Mouse (Mus musculus) MEL (cell line): ENCODE data around the gene Trappc12. TPM values are rescaled to one million over a fixed set of nuclear protein-coding genes. Genes with fewer than 3 reads are reported as not detected.

ENCODE experiments used
- DNase-seq: peaks from one replicate; pipeline ENCODE4 v3.0.0; 2011; ENCODE audit warnings: low read depth, low spot score
- H3K27ac ChIP-seq: 2 replicates; pipeline ENCODE4 v1.5.1; 2012; ENCODE audit warnings: low read depth, mild to moderate bottlenecking, control low read depth, low read length, moderate library complexity; ENCODE audit not compliant: control insufficient read depth
- H3K27me3 ChIP-seq, 2 experiments: fragments of 150-350 bp in 1 of 2; sonication (generic) in 1 of 2; 2 replicates each; pipeline ENCODE4 v1.6.1; 2012; ENCODE audit warnings: low read length in 2 of 2, mild to moderate bottlenecking in 2 of 2, improper control_type of control experiment in 1 of 2, moderate library complexity in 1 of 2; ENCODE audit not compliant: insufficient read depth in 2 of 2, control insufficient read depth in 1 of 2
- H3K36me3 ChIP-seq, 2 experiments: 2 replicates each; pipeline ENCODE4 v1.6.1; 2012 to 2014; ENCODE audit warnings: low read length in 2 of 2, improper control_type of control experiment in 1 of 2, inconsistent platforms in 1 of 2, mild to moderate bottlenecking in 1 of 2; ENCODE audit not compliant: insufficient read depth in 2 of 2, control insufficient read depth in 1 of 2
- H3K4me1 ChIP-seq, 2 experiments: fragments of 150-350 bp in 1 of 2; sonication (generic) in 1 of 2; 2 replicates each; pipeline ENCODE4 v1.6.1; 2012; ENCODE audit warnings: low read length in 2 of 2, improper control_type of control experiment in 1 of 2, mild to moderate bottlenecking in 1 of 2; ENCODE audit not compliant: insufficient read depth in 2 of 2, control insufficient read depth in 1 of 2
- H3K4me3 ChIP-seq, 2 experiments: fragments of 150-350 bp in 1 of 2; sonication (generic) in 1 of 2; 2 replicates each; pipeline ENCODE4 v1.5.1; 2012; ENCODE audit warnings: low read depth in 2 of 2, low read length in 2 of 2, mild to moderate bottlenecking in 2 of 2, moderate library complexity in 2 of 2, control low read depth in 1 of 2, improper control_type of control experiment in 1 of 2; ENCODE audit not compliant: control insufficient read depth in 1 of 2, insufficient read depth in 1 of 2
- H3K79me2 ChIP-seq: 2 replicates; pipeline ENCODE4 v1.6.1; 2012; ENCODE audit warnings: mild to moderate bottlenecking, low read length, moderate library complexity; ENCODE audit not compliant: control insufficient read depth, poor library complexity, insufficient read depth
- H3K9ac ChIP-seq: 2 replicates; pipeline ENCODE4 v1.6.1; 2012; ENCODE audit warnings: low read depth, mild to moderate bottlenecking, control low read depth, low read length, moderate library complexity; ENCODE audit not compliant: control insufficient read depth, poor library complexity, severe bottlenecking
- H3K9me3 ChIP-seq: fragments of 150-350 bp; sonication (generic); replicated peaks from 2 replicates; pipeline ENCODE4 v1.6.1; 2012; ENCODE audit warnings: mild to moderate bottlenecking, low read length, improper control_type of control experiment, moderate library complexity; ENCODE audit not compliant: insufficient read depth
- BHLHE40 ChIP-seq: IDR thresholded peaks from 2 replicates; pipeline ENCODE4 v1.6.1; 2012; ENCODE audit warnings: low read depth, mild to moderate bottlenecking, inconsistent platforms, low read length, improper control_type of control experiment, borderline replicate concordance
- CHD2 ChIP-seq: IDR thresholded peaks from 2 replicates; pipeline ENCODE4 v1.6.1; 2011; ENCODE audit warnings: low read length, improper control_type of control experiment
- CTCF ChIP-seq, 3 experiments: IDR thresholded peaks in 2 of 3; conservative IDR thresholded peaks in 1 of 3; 2 replicates each; pipeline ENCODE4 v1.5.1; 2011 to 2012; ENCODE audit warnings: low read length in 3 of 3, low read depth in 2 of 3, mild to moderate bottlenecking in 2 of 3, improper control_type of control experiment in 1 of 3, inconsistent platforms in 1 of 3, mixed read lengths in 1 of 3, moderate library complexity in 1 of 3; ENCODE audit not compliant: control insufficient read depth in 1 of 3, insufficient read depth in 1 of 3, poor library complexity in 1 of 3, severe bottlenecking in 1 of 3
- E2F4 ChIP-seq: IDR thresholded peaks from 2 replicates; pipeline ENCODE4 v1.6.1; 2011; ENCODE audit warnings: low read depth, low read length, improper control_type of control experiment, borderline replicate concordance
- EP300 ChIP-seq, 2 experiments: IDR thresholded peaks; 2 replicates each; pipeline ENCODE4 v1.6.1; 2011; ENCODE audit warnings: improper control_type of control experiment in 2 of 2, low read length in 2 of 2, low read depth in 1 of 2, mild to moderate bottlenecking in 1 of 2
- HCFC1 ChIP-seq: IDR thresholded peaks from 2 replicates; pipeline ENCODE4 v1.6.1; 2012; ENCODE audit warnings: low read depth, mild to moderate bottlenecking, inconsistent platforms, low read length, improper control_type of control experiment, moderate library complexity
- JUND ChIP-seq: IDR thresholded peaks from 2 replicates; pipeline ENCODE4 v1.6.1; 2011; ENCODE audit warnings: low read depth, mild to moderate bottlenecking, improper control_type of control experiment, low read length
- MAFK ChIP-seq: IDR thresholded peaks from 2 replicates; pipeline ENCODE4 v1.6.1; 2011; ENCODE audit warnings: low read depth, mild to moderate bottlenecking, low read length, improper control_type of control experiment, borderline replicate concordance
- MAX ChIP-seq: IDR thresholded peaks from 2 replicates; pipeline ENCODE4 v1.6.1; 2011; ENCODE audit warnings: low read length, improper control_type of control experiment
- MAZ ChIP-seq: IDR thresholded peaks from 2 replicates; pipeline ENCODE4 v1.6.1; 2012; ENCODE audit warnings: low read depth, mild to moderate bottlenecking, inconsistent platforms, low read length, improper control_type of control experiment
- MXI1 ChIP-seq: IDR thresholded peaks from 2 replicates; pipeline ENCODE4 v1.6.1; 2011; ENCODE audit warnings: mild to moderate bottlenecking, low read depth, low read length, improper control_type of control experiment
- MYC ChIP-seq: IDR thresholded peaks from 2 replicates; pipeline ENCODE4 v1.6.1; 2011; ENCODE audit warnings: low read depth, mild to moderate bottlenecking, low read length, improper control_type of control experiment, moderate library complexity
- NELFE ChIP-seq: IDR thresholded peaks from 2 replicates; pipeline ENCODE4 v1.6.1; 2011; ENCODE audit warnings: low read depth, low read length, improper control_type of control experiment
- POLR2A ChIP-seq, 2 experiments: IDR thresholded peaks; 2 replicates each; pipeline ENCODE4 v1.6.1; 2011 to 2012; ENCODE audit warnings: low read length in 2 of 2, mild to moderate bottlenecking in 2 of 2, control low read depth in 1 of 2, improper control_type of control experiment in 1 of 2, low read depth in 1 of 2, moderate library complexity in 1 of 2; ENCODE audit not compliant: control insufficient read depth in 1 of 2, insufficient read depth in 1 of 2, poor library complexity in 1 of 2
- POLR2AphosphoS2 ChIP-seq: IDR thresholded peaks from 2 replicates; pipeline ENCODE4 v1.6.1; 2011; ENCODE audit warnings: low read length, improper control_type of control experiment
- RAD21 ChIP-seq: IDR thresholded peaks from 2 replicates; pipeline ENCODE4 v1.6.1; 2011; ENCODE audit warnings: mild to moderate bottlenecking, low read depth, low read length, improper control_type of control experiment
- SMC3 ChIP-seq: IDR thresholded peaks from 2 replicates; pipeline ENCODE4 v1.6.1; 2011; ENCODE audit warnings: low read depth, low read length, improper control_type of control experiment
- TBP ChIP-seq: IDR thresholded peaks from 2 replicates; pipeline ENCODE4 v1.8.0; 2011; ENCODE audit warnings: low read depth, low read length, improper control_type of control experiment
- TCF12 ChIP-seq: IDR thresholded peaks from 2 replicates; pipeline ENCODE4 v1.6.1; 2014; ENCODE audit warnings: low read depth, mild to moderate bottlenecking, inconsistent platforms, low read length, improper control_type of control experiment, moderate library complexity
- USF1 ChIP-seq: IDR thresholded peaks from 2 replicates; pipeline ENCODE4 v1.6.1; 2014; ENCODE audit warnings: low read depth, mild to moderate bottlenecking, inconsistent platforms, low read length, improper control_type of control experiment, moderate library complexity
- USF2 ChIP-seq, 2 experiments: IDR thresholded peaks; 2 replicates each; pipeline ENCODE4 v1.6.1; 2011 to 2012; ENCODE audit warnings: improper control_type of control experiment in 2 of 2, low read length in 2 of 2, borderline replicate concordance in 1 of 2, inconsistent platforms in 1 of 2, low read depth in 1 of 2, mild to moderate bottlenecking in 1 of 2; ENCODE audit not compliant: insufficient read depth in 1 of 2
- ZC3H11A ChIP-seq: IDR thresholded peaks from 2 replicates; pipeline ENCODE4 v1.6.1; 2012; ENCODE audit warnings: low read depth, mild to moderate bottlenecking, inconsistent platforms, low read length, improper control_type of control experiment
- polyA plus RNA-seq, 2 experiments: library from polyadenylated mRNA; stranded (reverse) in 1 of 2; unstranded in 1 of 2; fragments of >175 nt in 1 of 2; fragments of >200 nt in 1 of 2; gene quantifications; 2 replicates each; pipeline versions ENCODE4 v1.2.1 to v1.2.4; 2012; ENCODE audit warnings: low replicate concordance in 2 of 2, low read depth in 1 of 2; ENCODE audit not compliant: insufficient read length in 2 of 2, insufficient read depth in 1 of 2, missing spikeins in 1 of 2
- total RNA-seq: library from RNA; depleted of rRNA; stranded (reverse); fragments of 300-350 nt; gene quantifications from 2 replicates; pipeline ENCODE4 v1.2.3, GENCODE M21; 2012

The Trappc12 gene
- total and polyA plus RNA-seq, 3 experiments = 31.1 to 35.1 TPM; not detected in 1

- Histone ChIP-seq H3K79me2 (no peaks in the 10 kb centered on the region), H3K9ac (no peak overlapping the region), H3K36me3 (no peaks in the 10 kb centered on the region), H3K27ac (no peak overlapping the region), H3K4me3 (no peak overlapping the region), H3K27me3 (no peaks in the 10 kb centered on the region), H3K4me1 (no peaks in the 10 kb centered on the region), H3K9me3 (no peaks in the 10 kb centered on the region)
- TF ChIP-seq ZC3H11A (no peak), MYC (no peak), JUND (no peak), MXI1 (no peak), TBP (no peak), HCFC1 (no peak)
- DNase-seq = no peak
These were observed 83.5 kb downstream of the Trappc12 start for GRCm38 (mm10) chr12:28666734-28667133.

- no peak for DNase-seq
- no peak overlapping the region for H3K27ac ChIP-seq
- no peaks in the 10 kb centered on the region for H3K27me3 ChIP-seq
- H3K4me3 ChIP-seq = no peak overlapping the region
- no peak for TF ChIP-seq POLR2A (IDR thresholded peaks at IDR 0.05; ENCODE audit: control insufficient read depth in 1 of 2, insufficient read depth in 1 of 2, low read depth in 1 of 2, low read length in 2 of 2, poor library complexity in 1 of 2)
- TF ChIP-seq CHD2 = no peak
- no peak for TF ChIP-seq MAX
- TF ChIP-seq USF2 (IDR thresholded peaks at IDR 0.05; ENCODE audit: borderline replicate concordance in 1 of 2, insufficient read depth in 1 of 2, low read depth in 1 of 2, low read length in 2 of 2) = no peak
- TF ChIP-seq RAD21 = no peak
- no peak for TF ChIP-seq POLR2AphosphoS2
- no peak for TF ChIP-seq TCF12
- TF ChIP-seq CTCF (IDR thresholded peaks at IDR 0.05 in 2 of 3, conservative IDR thresholded peaks at IDR 0.05 in 1 of 3; ENCODE audit: control insufficient read depth in 1 of 3, insufficient read depth in 1 of 3, low read depth in 2 of 3, low read length in 3 of 3, poor library complexity in 1 of 3, severe bottlenecking in 1 of 3) = no peak
- no peak for TF ChIP-seq USF1
- TF ChIP-seq MAFK = no peak
- no peak for TF ChIP-seq SMC3
- TF ChIP-seq EP300 (IDR thresholded peaks at IDR 0.05; ENCODE audit: low read depth in 1 of 2, low read length in 2 of 2) = no peak
- TF ChIP-seq BHLHE40 = no peak
- no peak for TF ChIP-seq E2F4
- TF ChIP-seq NELFE = no peak
- no peak for TF ChIP-seq MAZ
- H3K79me2 ChIP-seq = no peaks in the 10 kb centered on the region
- H3K9me3 ChIP-seq = no peaks in the 10 kb centered on the region
- no peaks in the 10 kb centered on the region for H3K36me3 ChIP-seq
- no peak overlapping the region for H3K9ac ChIP-seq
- no peaks in the 10 kb centered on the region for H3K4me1 ChIP-seq
These were observed 87.6 kb downstream of the Trappc12 start for GRCm38 (mm10) chr12:28662628-28663027.
